Mouse (Mus musculus): Measurements from ENCODE around the gene Cdh4. TPM values are rescaled to one million over a fixed set of nuclear protein-coding genes. Genes with fewer than 3 reads are reported as not detected.

Cdh4 gene
- total RNA-seq, 2 experiments from 2014 or later: not detected

GRCm38 (mm10) chr2:179877551-179878215 is 435.5 kb downstream of the Cdh4 start:
- no peak for ATAC-seq (replicated peaks; ENCODE audit: low FRiP score, poor library complexity, severe bottlenecking)

GRCm38 (mm10) chr2:179884561-179884960 is 442.3 kb downstream of the Cdh4 start:
- no peak for ATAC-seq (replicated peaks; ENCODE audit: low FRiP score, poor library complexity, severe bottlenecking)

- no peak for ATAC-seq (replicated peaks; ENCODE audit: low FRiP score, poor library complexity, severe bottlenecking)
Observed at GRCm38 (mm10) chr2:179891048-179891447, 448.8 kb downstream of the Cdh4 start.

- ATAC-seq (replicated peaks; ENCODE audit: low FRiP score, poor library complexity, severe bottlenecking): no peak
Observed at GRCm38 (mm10) chr2:179896949-179897348, 454.7 kb downstream of the Cdh4 start.

GRCm38 (mm10) chr2:179912911-179913310 is 470.7 kb downstream of the Cdh4 start:
- no peak for ATAC-seq (replicated peaks; ENCODE audit: low FRiP score, poor library complexity, severe bottlenecking)

GRCm38 (mm10) chr2:179913349-179913748 is 471.1 kb downstream of the Cdh4 start:
- no peak for ATAC-seq (replicated peaks; ENCODE audit: low FRiP score, poor library complexity, severe bottlenecking)

GRCm38 (mm10) chr2:179914246-179914645 is 472.0 kb downstream of the Cdh4 start:
- no peak for ATAC-seq (replicated peaks; ENCODE audit: low FRiP score, poor library complexity, severe bottlenecking)

GRCm38 (mm10) chr2:179916877-179917673 is 474.8 kb downstream of the Cdh4 start:
- peak; percentile 64; the same call in 1 of the 2 replicates for ATAC-seq (replicated peaks; ENCODE audit: low FRiP score, poor library complexity, severe bottlenecking)

GRCm38 (mm10) chr2:179920042-179920441 is 477.8 kb downstream of the Cdh4 start:
- no peak for ATAC-seq (replicated peaks; ENCODE audit: low FRiP score, poor library complexity, severe bottlenecking)

GRCm38 (mm10) chr2:179921021-179921653 is 478.9 kb downstream of the Cdh4 start:
- no peak for ATAC-seq (replicated peaks; ENCODE audit: low FRiP score, poor library complexity, severe bottlenecking)

GRCm38 (mm10) chr2:179924038-179924437 is 481.8 kb downstream of the Cdh4 start:
- ATAC-seq (replicated peaks; ENCODE audit: low FRiP score, poor library complexity, severe bottlenecking): no peak

GRCm38 (mm10) chr2:179929166-179929565 is 486.9 kb downstream of the Cdh4 start:
- no peak for ATAC-seq (replicated peaks; ENCODE audit: low FRiP score, poor library complexity, severe bottlenecking)

- ATAC-seq (replicated peaks; ENCODE audit: low FRiP score, poor library complexity, severe bottlenecking): no peak
Observed at GRCm38 (mm10) chr2:179931741-179932140, 489.5 kb downstream of the Cdh4 start.

GRCm38 (mm10) chr2:179934165-179934564 is 491.9 kb downstream of the Cdh4 start:
- no peak for ATAC-seq (replicated peaks; ENCODE audit: low FRiP score, poor library complexity, severe bottlenecking)

- ATAC-seq (replicated peaks; ENCODE audit: low FRiP score, poor library complexity, severe bottlenecking): no peak
Observed at GRCm38 (mm10) chr2:179937091-179937490, 494.9 kb downstream of the Cdh4 start.

- ATAC-seq (replicated peaks; ENCODE audit: low FRiP score, poor library complexity, severe bottlenecking): no peak
Observed at GRCm38 (mm10) chr2:179941696-179942095, 499.5 kb downstream of the Cdh4 start.

- ATAC-seq (replicated peaks; ENCODE audit: low FRiP score, poor library complexity, severe bottlenecking): no peak
Observed at GRCm38 (mm10) chr2:179945051-179945450, 502.8 kb downstream of the Cdh4 start.

GRCm38 (mm10) chr2:179946496-179946895 is 504.3 kb downstream of the Cdh4 start:
- no peak for ATAC-seq (replicated peaks; ENCODE audit: low FRiP score, poor library complexity, severe bottlenecking)

- no peak for ATAC-seq (replicated peaks; ENCODE audit: low FRiP score, poor library complexity, severe bottlenecking)
Observed at GRCm38 (mm10) chr2:179947607-179948006, 505.4 kb downstream of the Cdh4 start.

- ATAC-seq (replicated peaks; ENCODE audit: low FRiP score, poor library complexity, severe bottlenecking): no peak
Observed at GRCm38 (mm10) chr2:179948820-179949219, 506.6 kb downstream of the Cdh4 start.
